Mouse (Mus musculus): Measurements from ENCODE around the gene Tas2r135.

DNA sequence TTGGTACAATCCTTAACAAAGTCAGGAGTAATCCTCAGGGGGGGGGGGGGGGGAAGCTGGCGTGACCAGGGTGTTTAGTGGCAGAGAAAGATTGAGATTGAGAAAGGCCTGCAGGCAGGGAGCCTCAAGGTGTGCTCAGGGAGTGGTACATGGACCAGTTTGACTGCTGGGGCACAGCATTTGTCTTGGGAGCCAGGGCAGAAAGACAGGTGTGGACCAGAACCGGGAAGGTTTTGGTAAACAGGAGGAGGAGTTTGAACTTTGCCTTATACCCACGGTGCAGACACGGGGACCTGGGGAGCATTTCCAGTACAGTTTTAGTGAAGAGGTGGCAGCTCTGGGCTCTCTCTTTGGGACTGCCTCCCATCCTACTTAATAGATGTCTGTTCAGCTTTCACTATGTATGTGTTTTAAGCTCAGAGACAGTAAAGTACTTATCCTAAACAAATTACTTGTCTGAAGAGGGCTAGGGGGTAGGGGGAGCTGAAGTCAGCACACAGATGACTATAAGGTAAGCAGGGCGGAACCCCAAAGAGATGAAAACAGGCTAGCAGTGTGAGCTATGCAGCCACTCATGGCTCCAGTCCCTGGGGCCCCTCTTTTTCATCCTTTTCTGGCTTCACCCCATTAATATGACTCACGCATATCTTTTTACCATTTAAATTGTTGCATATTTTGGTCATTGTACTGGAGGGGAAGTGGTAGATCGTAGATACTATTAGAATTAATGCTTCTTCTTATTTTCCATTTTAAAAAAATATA lies 31.4 kb upstream of the Tas2r135 start:
- no peak for TF ChIP-seq CTCF (IDR thresholded peaks at IDR 0.05; ENCODE audit: low read depth, low read length)
- no peak for TF ChIP-seq POLR2A (IDR thresholded peaks at IDR 0.05; ENCODE audit: extremely low read depth, insufficient read depth, low read length)
